Mouse (Mus musculus) liver, postnatal 0 days (tissue): ENCODE data around the gene Rrm2.

Experiments
- CTCF ChIP-seq: sonication (generic); IDR thresholded peaks from 2 replicates; pipeline ENCODE4 v1.5.1; 2016; ENCODE audit warnings: antibody characterized with exemption, low read depth
- EP300 ChIP-seq: IDR thresholded peaks from 2 replicates; pipeline ENCODE4 v1.6.1; 2016; ENCODE audit warnings: antibody characterized with exemption, low read depth, mild to moderate bottlenecking

DNA sequence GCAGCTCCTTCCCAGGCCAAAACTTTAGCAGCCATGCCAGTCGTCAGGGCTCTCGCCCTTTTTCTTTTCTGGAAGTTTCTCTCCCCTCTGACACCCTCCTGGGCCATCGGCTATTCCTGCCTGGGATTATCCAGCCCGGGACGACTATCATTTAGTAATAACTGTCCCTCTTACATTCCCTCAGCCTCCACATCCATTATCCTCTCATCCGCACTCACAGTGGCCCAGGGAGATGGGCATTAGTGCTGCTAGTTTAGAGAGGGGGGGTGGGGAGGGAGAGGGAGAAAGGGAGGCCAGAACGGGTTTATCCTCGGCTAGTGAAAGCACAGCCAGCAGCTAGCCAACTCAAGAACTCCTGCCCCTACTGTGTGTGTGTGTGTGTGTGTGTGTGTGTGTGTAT, 39.3 kb downstream of the Rrm2 start:
- TF ChIP-seq EP300 (no peak), CTCF (no peak)
